Mouse (Mus musculus): ENCODE results near the gene Plod2. TPM values are rescaled to one million over a fixed set of nuclear protein-coding genes. Genes with fewer than 3 reads are reported as not detected.

Gene Plod2
- polyA plus RNA-seq, 1 experiment from 2014 or later: 11.6 TPM

DNA sequence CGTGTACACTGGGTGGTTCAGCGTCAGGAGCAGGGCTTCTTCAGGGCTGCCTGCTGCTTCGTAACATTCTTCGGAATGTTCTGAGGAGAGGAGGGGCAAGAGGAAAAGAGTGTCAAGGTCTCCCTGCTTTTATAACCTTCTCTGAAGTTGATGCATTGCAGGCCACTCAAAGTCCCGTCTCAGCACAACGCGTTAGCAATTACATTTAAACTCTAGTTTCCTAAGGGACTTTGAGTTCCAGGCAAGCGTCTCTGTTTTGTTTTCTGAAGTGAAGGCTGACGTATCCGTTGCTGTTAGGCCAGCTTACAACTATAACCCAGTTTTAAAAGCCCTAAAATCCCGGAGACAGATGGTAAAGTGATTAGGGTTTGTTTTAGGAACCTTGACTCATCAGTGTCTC, 55.8 kb downstream of the Plod2 start:
- Histone ChIP-seq H3K9ac (ENCODE audit: low read depth, low read length) (no peak overlapping the region), H3K9me3 (ENCODE audit: control insufficient read depth) (no peaks in the 10 kb centered on the region), H3K4me2 (replicated peaks; ENCODE audit: low read depth) (no peak overlapping the region), H3K36me3 (ENCODE audit: control insufficient read depth, insufficient read depth) (peaks cover 5% of the 10 kb centered on the region), H3K4me3 (ENCODE audit: low read depth, low read length) (no peak overlapping the region), H3K27ac (ENCODE audit: low read depth, low read length) (no peak overlapping the region; the same call in 1 of the 2 replicates), H3K27me3 (replicated peaks; ENCODE audit: control insufficient read depth, insufficient read depth, low read length) (no peaks in the 10 kb centered on the region), H3K4me1 (replicated peaks; ENCODE audit: control insufficient read depth, insufficient read depth, low read length) (no peaks in the 10 kb centered on the region)
- no peak for TF ChIP-seq CTCF (IDR thresholded peaks at IDR 0.05; ENCODE audit: low read depth)
- WGBS: 48% methylated on average over 11 of the region's 11 CpGs
- ATAC-seq: 0 out of 2 replicates have a peak, but pooled peaks have one; percentile 45

DNA sequence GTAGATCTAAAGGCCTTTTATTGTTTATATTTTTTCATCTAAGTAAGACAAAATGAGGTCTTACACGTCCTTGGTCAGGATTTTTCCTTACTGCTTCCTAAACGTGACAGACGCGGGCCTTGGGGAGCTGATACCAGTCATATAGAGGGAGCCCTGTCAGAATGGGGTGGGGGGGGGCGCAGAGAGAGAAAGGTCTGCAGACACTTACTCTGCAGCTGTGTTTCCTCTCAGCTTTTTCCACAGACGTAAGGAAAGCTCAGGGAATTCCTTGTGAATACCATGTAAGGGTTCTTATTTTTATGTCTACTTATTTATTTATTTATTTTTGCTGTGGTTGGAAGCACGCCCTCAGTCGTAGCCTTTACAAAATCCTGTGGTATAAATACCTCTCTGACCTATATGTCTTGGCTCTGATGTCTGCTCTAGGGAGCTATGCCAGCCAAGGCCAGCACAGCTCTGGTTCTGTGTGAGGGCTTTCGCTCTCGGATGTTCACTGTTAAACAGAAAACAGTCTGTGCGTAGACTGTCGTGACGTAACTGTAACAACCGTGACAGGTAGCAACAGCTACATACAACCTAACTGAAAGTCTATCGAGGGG, 58.0 kb downstream of the Plod2 start:
- Histone ChIP-seq H3K4me2 (replicated peaks; ENCODE audit: low read depth) (no peak overlapping the region), H3K4me3 (ENCODE audit: low read depth, low read length) (no peak overlapping the region), H3K9ac (ENCODE audit: low read depth, low read length) (no peak overlapping the region), H3K9me3 (ENCODE audit: control insufficient read depth) (no peaks in the 10 kb centered on the region), H3K4me1 (replicated peaks; ENCODE audit: control insufficient read depth, insufficient read depth, low read length) (no peaks in the 10 kb centered on the region), H3K27ac (ENCODE audit: low read depth, low read length) (no peak overlapping the region), H3K36me3 (ENCODE audit: control insufficient read depth, insufficient read depth) (peaks cover 5% of the 10 kb centered on the region; the same call in 1 of the 2 replicates), H3K27me3 (replicated peaks; ENCODE audit: control insufficient read depth, insufficient read depth, low read length) (no peaks in the 10 kb centered on the region)
- WGBS: 71% methylated on average over 15 of the region's 15 CpGs
- ATAC-seq: no peak
- TF ChIP-seq CTCF (IDR thresholded peaks at IDR 0.05; ENCODE audit: low read depth): no peak

DNA sequence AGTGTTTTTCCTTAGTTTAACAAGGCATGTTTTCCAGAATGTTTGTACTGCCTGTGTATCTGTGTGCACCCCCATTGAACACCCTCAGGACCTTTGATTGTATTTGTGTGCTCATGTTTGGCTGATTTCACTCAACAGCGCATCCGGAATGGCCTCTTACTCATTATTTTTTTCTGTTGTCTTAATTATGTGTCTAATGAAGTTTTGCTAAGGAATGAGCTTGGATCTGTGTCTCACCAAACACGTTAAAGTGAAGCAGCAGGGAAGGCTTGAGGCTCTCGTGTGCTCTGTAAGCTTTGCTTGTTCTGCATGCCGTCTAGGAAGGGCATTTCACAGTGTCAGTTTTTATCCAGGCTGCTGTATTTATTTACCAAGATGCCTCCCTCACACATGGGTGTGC, 59.5 kb downstream of the Plod2 start:
- Histone ChIP-seq H3K27ac (ENCODE audit: low read depth, low read length) (no peak overlapping the region), H3K36me3 (ENCODE audit: control insufficient read depth, insufficient read depth) (peaks cover 6% of the 10 kb centered on the region; the same call in 1 of the 2 replicates), H3K4me3 (ENCODE audit: low read depth, low read length) (no peak overlapping the region), H3K27me3 (replicated peaks; ENCODE audit: control insufficient read depth, insufficient read depth, low read length) (no peaks in the 10 kb centered on the region), H3K9me3 (ENCODE audit: control insufficient read depth) (no peaks in the 10 kb centered on the region), H3K9ac (ENCODE audit: low read depth, low read length) (no peak overlapping the region), H3K4me2 (replicated peaks; ENCODE audit: low read depth) (no peak overlapping the region), H3K4me1 (replicated peaks; ENCODE audit: control insufficient read depth, insufficient read depth, low read length) (no peaks in the 10 kb centered on the region)
- no peak for ATAC-seq
- no peak for TF ChIP-seq CTCF (IDR thresholded peaks at IDR 0.05; ENCODE audit: low read depth)
- 88% methylated on average over 5 of the region's 5 CpGs for WGBS

DNA sequence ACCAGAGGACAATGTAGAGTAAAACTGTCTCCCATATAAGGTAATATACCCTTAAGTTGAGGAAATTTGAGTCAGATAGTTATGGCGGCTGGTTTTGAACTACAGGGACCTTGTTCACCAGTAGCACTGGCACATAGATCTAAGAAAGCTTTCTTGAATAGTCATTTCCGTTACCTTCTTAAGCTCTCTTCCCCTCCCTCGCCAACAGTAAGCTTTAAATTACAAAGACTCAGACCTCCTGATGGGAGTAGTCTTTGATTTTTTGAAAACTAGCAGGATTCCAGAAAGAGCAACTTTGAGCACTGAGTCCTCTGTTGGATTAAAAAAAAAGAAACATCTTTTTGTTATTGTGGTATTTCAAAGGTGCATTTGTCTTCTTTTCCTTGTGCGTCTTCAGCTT, 61.5 kb downstream of the Plod2 start:
- WGBS: 94% methylated on average over 4 of the region's 4 CpGs
- H3K4me2 ChIP-seq (replicated peaks; ENCODE audit: low read depth): no peak overlapping the region
- H3K27ac ChIP-seq (ENCODE audit: low read depth, low read length): no peak overlapping the region
- no peak overlapping the region for H3K9ac ChIP-seq (ENCODE audit: low read depth, low read length)
- no peaks in the 10 kb centered on the region for H3K27me3 ChIP-seq (replicated peaks; ENCODE audit: control insufficient read depth, insufficient read depth, low read length)
- H3K36me3 ChIP-seq (ENCODE audit: control insufficient read depth, insufficient read depth): peaks cover 6% of the 10 kb centered on the region; the same call in 1 of the 2 replicates
- H3K4me1 ChIP-seq (replicated peaks; ENCODE audit: control insufficient read depth, insufficient read depth, low read length): no peaks in the 10 kb centered on the region
- no peak overlapping the region for H3K4me3 ChIP-seq (ENCODE audit: low read depth, low read length)
- no peak for ATAC-seq
- H3K9me3 ChIP-seq (ENCODE audit: control insufficient read depth): no peaks in the 10 kb centered on the region
- no peak for TF ChIP-seq CTCF (IDR thresholded peaks at IDR 0.05; ENCODE audit: low read depth)

DNA sequence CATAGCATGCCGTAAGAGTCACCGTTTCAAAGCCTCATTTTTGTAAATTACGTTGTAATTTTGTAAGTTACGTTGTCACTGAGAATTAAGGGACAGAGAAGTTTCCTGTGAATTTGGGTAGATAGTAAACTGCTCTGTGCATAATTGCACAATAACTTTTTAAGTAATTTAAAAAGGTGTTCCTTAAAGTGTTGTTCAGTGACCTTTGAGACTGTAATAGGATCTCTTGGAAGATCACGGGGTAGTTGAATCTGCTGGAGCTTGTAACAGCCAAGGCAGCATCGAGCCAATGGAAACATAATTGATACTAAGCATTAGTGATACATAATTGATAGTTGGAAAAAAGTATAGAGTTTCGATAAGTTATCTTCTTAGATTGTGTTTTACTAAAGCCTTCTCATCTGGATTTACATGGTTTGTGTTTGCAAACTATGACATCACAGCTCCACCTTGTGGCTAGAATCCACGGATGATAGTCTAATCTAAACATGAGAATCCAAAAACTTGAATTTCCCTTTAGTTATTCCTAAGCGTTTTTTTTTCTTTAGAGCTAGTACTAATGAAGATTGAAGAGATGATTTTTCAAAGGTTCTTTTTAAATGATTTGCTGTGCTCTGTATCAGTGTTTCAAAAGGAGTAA, 68.7 kb downstream of the Plod2 start:
- H3K4me1 ChIP-seq (replicated peaks; ENCODE audit: control insufficient read depth, insufficient read depth, low read length): no peaks in the 10 kb centered on the region
- no peak for ATAC-seq
- 41% methylated on average over 9 of the region's 9 CpGs for WGBS
- H3K27me3 ChIP-seq (replicated peaks; ENCODE audit: control insufficient read depth, insufficient read depth, low read length): no peaks in the 10 kb centered on the region
- H3K4me3 ChIP-seq (ENCODE audit: low read depth, low read length): no peak overlapping the region
- no peak overlapping the region for H3K27ac ChIP-seq (ENCODE audit: low read depth, low read length)
- peaks cover 3% of the 10 kb centered on the region; the same call in 1 of the 2 replicates for H3K36me3 ChIP-seq (ENCODE audit: control insufficient read depth, insufficient read depth)
- no peak overlapping the region for H3K9ac ChIP-seq (ENCODE audit: low read depth, low read length)
- no peaks in the 10 kb centered on the region for H3K9me3 ChIP-seq (ENCODE audit: control insufficient read depth)
- H3K4me2 ChIP-seq (replicated peaks; ENCODE audit: low read depth): no peak overlapping the region
- TF ChIP-seq CTCF (IDR thresholded peaks at IDR 0.05; ENCODE audit: low read depth): peak; percentile 77

DNA sequence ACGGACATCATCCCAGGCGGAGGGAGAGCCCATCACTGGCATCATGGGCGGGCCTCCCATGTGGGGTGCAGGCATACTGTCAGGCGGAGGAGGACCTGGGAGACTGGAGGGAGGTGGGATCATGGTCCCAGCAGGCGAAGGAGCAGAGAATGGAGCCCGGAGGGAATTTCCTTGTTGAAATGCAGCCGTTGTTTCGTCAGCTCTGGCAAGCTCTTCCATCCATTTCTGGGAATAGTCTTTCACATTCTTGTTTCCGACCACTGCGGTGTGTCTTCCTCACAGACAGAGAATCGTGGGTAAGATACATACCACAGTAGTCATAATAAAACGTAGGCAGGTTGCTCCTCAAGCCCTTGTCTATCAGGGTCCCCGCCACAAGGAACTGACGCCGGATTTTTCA, 70.6 kb downstream of the Plod2 start:
- WGBS: 82% methylated on average over 15 of the region's 15 CpGs
- Histone ChIP-seq H3K4me2 (replicated peaks; ENCODE audit: low read depth) (no peak overlapping the region), H3K9me3 (ENCODE audit: control insufficient read depth) (no peaks in the 10 kb centered on the region), H3K4me3 (ENCODE audit: low read depth, low read length) (no peak overlapping the region), H3K4me1 (replicated peaks; ENCODE audit: control insufficient read depth, insufficient read depth, low read length) (peaks cover 4% of the 10 kb centered on the region; the same call in 1 of the 2 replicates), H3K27me3 (replicated peaks; ENCODE audit: control insufficient read depth, insufficient read depth, low read length) (no peaks in the 10 kb centered on the region), H3K27ac (ENCODE audit: low read depth, low read length) (no peak overlapping the region), H3K36me3 (ENCODE audit: control insufficient read depth, insufficient read depth) (no peaks in the 10 kb centered on the region), H3K9ac (ENCODE audit: low read depth, low read length) (no peak overlapping the region)
- no peak for ATAC-seq
- no peak for TF ChIP-seq CTCF (IDR thresholded peaks at IDR 0.05; ENCODE audit: low read depth)

Data from intestine, postnatal 0 days (tissue).